Mouse (Mus musculus): ENCODE data around the gene Pcnx3.

DNA sequence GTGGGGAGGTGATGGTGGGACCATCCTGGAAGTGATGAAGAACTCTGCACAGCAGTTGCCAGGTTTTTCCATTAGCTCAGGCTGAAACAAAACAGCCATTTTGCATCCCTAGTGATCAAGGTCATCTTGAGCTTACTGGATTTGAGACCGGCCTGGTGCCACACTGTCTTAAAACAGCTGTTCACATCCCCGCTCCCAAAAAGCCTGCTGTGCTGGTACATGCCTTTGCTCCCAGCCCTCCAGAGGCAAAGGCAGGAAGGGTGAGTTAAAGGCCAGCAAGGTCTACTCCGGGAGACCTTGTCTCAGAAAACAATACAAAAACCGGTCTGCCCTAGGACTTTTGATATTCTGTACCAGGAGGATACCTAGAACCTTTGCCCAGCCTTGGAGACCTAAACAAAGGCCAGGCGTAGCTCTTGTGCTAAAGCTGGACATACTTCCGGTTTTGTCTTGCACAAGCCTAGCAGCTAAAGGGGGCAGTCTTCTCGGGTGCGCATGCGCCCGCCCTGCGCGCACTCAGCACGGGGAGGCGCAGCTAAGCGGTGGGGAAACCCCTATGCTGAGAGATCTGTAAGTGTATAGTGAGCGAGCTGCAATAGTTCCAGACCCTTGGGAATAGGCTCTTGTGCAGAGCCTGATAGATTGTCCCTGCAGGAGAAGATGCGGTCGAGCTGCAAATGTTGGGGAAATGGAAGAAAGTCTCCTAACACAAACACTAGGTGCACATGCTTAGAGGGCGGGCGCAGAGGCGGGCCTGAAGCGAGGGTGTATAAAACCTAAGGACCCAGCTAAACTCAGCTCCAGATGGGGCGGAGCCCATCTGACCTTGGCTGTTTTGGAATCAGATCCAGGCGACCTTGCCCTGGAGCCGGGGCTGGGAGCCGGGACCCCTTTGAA lies 40.1 kb downstream of the Pcnx3 start:
- TF ChIP-seq USF1 (IDR thresholded peaks at IDR 0.05; ENCODE audit: low read depth) (no peak), CTCF (IDR thresholded peaks at IDR 0.05; ENCODE audit: control insufficient read depth, insufficient read depth, insufficient read length) (no peak), CEBPB (IDR thresholded peaks at IDR 0.05; ENCODE audit: low read depth) (peak; percentile 61)
